Comparison of ENCODE assay signal across 8 mouse cellular contexts in the genomic region with DNA sequence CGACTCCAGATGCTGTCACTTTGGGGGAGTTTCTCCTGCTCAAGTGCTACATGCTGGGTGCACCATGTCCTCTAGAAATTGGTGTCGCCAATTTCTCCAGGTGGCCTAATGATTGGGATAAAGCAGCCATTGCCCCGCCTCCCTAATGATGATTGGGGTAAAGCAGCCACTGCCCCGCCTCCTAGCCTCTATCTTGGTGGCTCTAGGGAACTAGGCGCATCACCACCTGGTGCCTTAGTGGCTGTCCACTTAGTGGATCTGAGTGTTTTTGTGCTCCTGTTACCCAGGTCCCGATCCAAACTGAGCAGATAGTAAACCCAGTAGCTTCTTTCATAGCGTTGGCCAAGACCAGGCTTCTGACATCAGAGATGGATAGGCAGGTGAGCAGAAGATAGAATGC. TPM values are rescaled to one million over a fixed set of nuclear protein-coding genes. Genes with fewer than 3 reads are reported as not detected.
DNase-seq lines count a peak whose midpoint lies in the region; ATAC-seq and TF ChIP-seq lines count a peak whose summit lies in the region.

No protein-coding gene starts in this region.

- H3K4me1 ChIP-seq in embryonic facial prominence, embryonic 14.5 days (ENCODE audit: control insufficient read depth, insufficient read depth, low read length): 0 out of 2 replicates have a peak, but pooled peaks cover 7% of the 10 kb centered on the region
- H3K4me1 ChIP-seq in liver, embryonic 12.5 days: no peaks in the 10 kb centered on the region

- no peak overlapping the region for H3K27ac ChIP-seq in embryonic facial prominence, embryonic 14.5 days (replicated peaks; ENCODE audit: low read depth, low read length)
- peak overlapping the region; percentile 63 for H3K27ac ChIP-seq in left cerebral cortex, adult 2 months
- no peak overlapping the region for H3K27ac ChIP-seq in liver, embryonic 12.5 days

- DNase-seq in layer of hippocampus, adult 11-12 months (ENCODE audit: low spot score): peak; percentile 44
- no peak for DNase-seq in layer of hippocampus, adult 9-10 months (ENCODE audit: low spot score)
- DNase-seq in embryonic facial prominence, embryonic 14.5 days (ENCODE audit: low spot score): no peak
- DNase-seq in left cerebral cortex, adult 2 months (ENCODE audit: extremely low spot score in 1 of 2, low spot score in 2 of 2): peak; percentile 32 to 44
- peak; percentile 19 for DNase-seq in right cerebral cortex, postnatal 4 days
- DNase-seq in adrenal gland, postnatal 36 days: no peak
- no peak for DNase-seq in adrenal gland, adult (ENCODE audit: inconsistent age in 2 of 2, low spot score in 1 of 2)

- no peak for TF ChIP-seq CTCF in left cerebral cortex, adult 2 months (IDR thresholded peaks at IDR 0.05)

- H3K4me2 ChIP-seq in embryonic facial prominence, embryonic 14.5 days (ENCODE audit: low read depth, low read length): peak overlapping the region; percentile 54
- no peak overlapping the region for H3K4me2 ChIP-seq in liver, embryonic 12.5 days

- H3K27me3 ChIP-seq in embryonic facial prominence, embryonic 14.5 days (replicated peaks; ENCODE audit: control insufficient read depth, insufficient read depth, low read length): peaks cover 55% of the 10 kb centered on the region
- H3K27me3 ChIP-seq in liver, embryonic 12.5 days (replicated peaks): peaks cover 62% of the 10 kb centered on the region

- H3K9ac ChIP-seq in embryonic facial prominence, embryonic 14.5 days (ENCODE audit: low read depth, low read length): 0 out of 2 replicates have a peak overlapping the region, but pooled peaks have one; percentile 43
- no peak overlapping the region for H3K9ac ChIP-seq in liver, embryonic 12.5 days

- intact Hi-C loops in left cerebral cortex, adult 2 months (cut with DNase I): loop anchor here (5.0 to 10.0 kb wide), 4 partner anchors 85 to 1672 kb away; no protein-coding TSS in a partner anchor

- H3K36me3 ChIP-seq in embryonic facial prominence, embryonic 14.5 days (ENCODE audit: control insufficient read depth, insufficient read depth, low read length): no peaks in the 10 kb centered on the region
- no peaks in the 10 kb centered on the region for H3K36me3 ChIP-seq in liver, embryonic 12.5 days

- no peaks in the 10 kb centered on the region for H3K9me3 ChIP-seq in embryonic facial prominence, embryonic 14.5 days (ENCODE audit: control insufficient read depth, low read length)
- H3K9me3 ChIP-seq in liver, embryonic 12.5 days (replicated peaks): no peaks in the 10 kb centered on the region

- peak overlapping the region; percentile 33 for H3K4me3 ChIP-seq in embryonic facial prominence, embryonic 14.5 days (ENCODE audit: low read depth, low read length)
- H3K4me3 ChIP-seq in left cerebral cortex, adult 2 months: peak overlapping the region; percentile 49
- no peak overlapping the region for H3K4me3 ChIP-seq in liver, embryonic 12.5 days

- ATAC-seq in embryonic facial prominence, embryonic 14.5 days (ENCODE audit: low read depth): 0 out of 2 replicates have a peak, but pooled peaks have one; percentile 12
- ATAC-seq in liver, embryonic 12.5 days: no peak

- 8% methylated on average over 7 of the region's 7 CpGs for WGBS in embryonic facial prominence, embryonic 14.5 days
- 5% methylated on average over 7 of the region's 7 CpGs for WGBS in liver, embryonic 12.5 days (ENCODE audit: insufficient replicate concordance)

RNA-seq across cellular contexts. Expression of a gene that starts 2.0 kb away (rescaled TPM):
- 1.8 and 2.1 TPM in 2 replicates for polyA plus RNA-seq in embryonic facial prominence, embryonic 14.5 days (2014; fragmentation: Nextera tagmentation; extraction: Ambion mirVana)
- 10 to 100 TPM; 32.1 to 35.0 TPM for total RNA-seq in left cerebral cortex, adult 2 months (2021)
- total RNA-seq in adrenal gland, postnatal 36 days (2021): 1 to 10 TPM; 4.1 to 4.3 TPM
- 0.39 and 0.66 TPM in 2 replicates for polyA plus RNA-seq in liver, embryonic 12.5 days (2016; fragmentation: Nextera tagmentation; extraction: Ambion mirVana)

Comparison
In these comparisons a context has a peak if more than half of its experiments do, and no peak if none do; other contexts are left out.
1. DNase-seq: peak in layer of hippocampus, adult 11-12 months (single experiment), left cerebral cortex, adult 2 months (2 of 2) and right cerebral cortex, postnatal 4 days (single experiment); none in layer of hippocampus, adult 9-10 months (single experiment), embryonic facial prominence, embryonic 14.5 days (single experiment), adrenal gland, postnatal 36 days (0 of 2) and adrenal gland, adult (0 of 2).
2. RNA of a gene that starts 2.0 kb away (total RNA-seq): 32.1 to 35.0 TPM in left cerebral cortex, adult 2 months; 4.1 to 4.3 TPM in adrenal gland, postnatal 36 days; every median in the first group is over 4 times any median in the second.